ENCODE assay signal across 7 mouse cellular contexts in genomic region chr17:3029750-3030149, GRCm38 (mm10).
DNase-seq lines count a peak whose midpoint lies in the region; ATAC-seq and TF ChIP-seq lines count a peak whose summit lies in the region.
"Not testable (repeated sequence)": the region's sequence is repeated elsewhere in the genome, so short reads cannot be mapped to it uniquely, and the experiment has no call there.

No protein-coding gene starts in this region.

- not testable (repeated sequence) for TF ChIP-seq CTCF in forebrain, postnatal 0 days (IDR thresholded peaks at IDR 0.05; ENCODE audit: low read depth)

- not testable (repeated sequence) for H3K4me3 ChIP-seq in embryonic facial prominence, embryonic 12.5 days; forebrain, postnatal 0 days (ENCODE audit: low read depth, low read length); hindbrain, embryonic 12.5 days; kidney, embryonic 15.5 days (replicated peaks); liver, embryonic 12.5 days; neural tube, embryonic 12.5 days
- peak overlapping the region; percentile 70 for H3K4me3 ChIP-seq in megakaryocyte, embryonic 14.5 days (replicated peaks)

- not testable (repeated sequence) for H3K4me1 ChIP-seq in embryonic facial prominence, embryonic 12.5 days; forebrain, postnatal 0 days (ENCODE audit: insufficient read depth); hindbrain, embryonic 12.5 days; kidney, embryonic 15.5 days; liver, embryonic 12.5 days; megakaryocyte, embryonic 14.5 days; neural tube, embryonic 12.5 days

- not testable (repeated sequence) for H3K9ac ChIP-seq in embryonic facial prominence, embryonic 12.5 days; forebrain, postnatal 0 days; hindbrain, embryonic 12.5 days; kidney, embryonic 15.5 days; liver, embryonic 12.5 days; neural tube, embryonic 12.5 days

- H3K36me3 ChIP-seq in embryonic facial prominence, embryonic 12.5 days; forebrain, postnatal 0 days (ENCODE audit: insufficient read depth); hindbrain, embryonic 12.5 days; kidney, embryonic 15.5 days; liver, embryonic 12.5 days; megakaryocyte, embryonic 14.5 days (replicated peaks; ENCODE audit: low read length); neural tube, embryonic 12.5 days: not testable (repeated sequence)

- peak; percentile 73 for ATAC-seq in embryonic facial prominence, embryonic 12.5 days (ENCODE audit: insufficient number of reproducible peaks, insufficient read depth, low FRiP score, low TSS enrichment)
- peak; percentile 64 for ATAC-seq in forebrain, postnatal 0 days
- ATAC-seq in hindbrain, embryonic 12.5 days (ENCODE audit: low FRiP score): peak; percentile 79
- peak; percentile 66; the same call in 1 of the 2 replicates for ATAC-seq in kidney, embryonic 15.5 days (replicated peaks; ENCODE audit: low FRiP score)
- peak; percentile 64 for ATAC-seq in liver, embryonic 12.5 days
- peak; percentile 84 for ATAC-seq in neural tube, embryonic 12.5 days (ENCODE audit: low FRiP score, low read depth)

- H3K9me3 ChIP-seq in embryonic facial prominence, embryonic 12.5 days: peaks cover 77% of the 10 kb centered on the region
- H3K9me3 ChIP-seq in forebrain, postnatal 0 days (ENCODE audit: low read length); kidney, embryonic 15.5 days (replicated peaks): not testable (repeated sequence)
- peaks cover 85% of the 10 kb centered on the region for H3K9me3 ChIP-seq in hindbrain, embryonic 12.5 days (replicated peaks)
- peaks cover 57% of the 10 kb centered on the region for H3K9me3 ChIP-seq in liver, embryonic 12.5 days (replicated peaks)
- peaks cover 92% of the 10 kb centered on the region for H3K9me3 ChIP-seq in megakaryocyte, embryonic 14.5 days
- H3K9me3 ChIP-seq in neural tube, embryonic 12.5 days: peaks cover 77% of the 10 kb centered on the region

- WGBS in embryonic facial prominence, embryonic 12.5 days: 59% methylated on average over 2 of the region's 2 CpGs
- WGBS in forebrain, postnatal 0 days: 62% methylated on average over 2 of the region's 2 CpGs
- 69% methylated on average over 2 of the region's 2 CpGs for WGBS in hindbrain, embryonic 12.5 days
- WGBS in kidney, embryonic 15.5 days: 69% methylated on average over 2 of the region's 2 CpGs
- 45% methylated on average over 2 of the region's 2 CpGs for WGBS in liver, embryonic 12.5 days (ENCODE audit: insufficient replicate concordance)
- WGBS in neural tube, embryonic 12.5 days: 62% methylated on average over 2 of the region's 2 CpGs

- H3K27me3 ChIP-seq in embryonic facial prominence, embryonic 12.5 days; forebrain, postnatal 0 days (ENCODE audit: insufficient read depth, low read length); hindbrain, embryonic 12.5 days; kidney, embryonic 15.5 days; liver, embryonic 12.5 days (replicated peaks); megakaryocyte, embryonic 14.5 days (replicated peaks); neural tube, embryonic 12.5 days (replicated peaks): not testable (repeated sequence)

- not testable (repeated sequence) for DNase-seq in forebrain, postnatal 0 days

- not testable (repeated sequence) for H3K27ac ChIP-seq in embryonic facial prominence, embryonic 12.5 days; forebrain, postnatal 0 days (ENCODE audit: low read depth, low read length); hindbrain, embryonic 12.5 days; kidney, embryonic 15.5 days; liver, embryonic 12.5 days; neural tube, embryonic 12.5 days

- H3K4me2 ChIP-seq in embryonic facial prominence, embryonic 12.5 days (replicated peaks); forebrain, postnatal 0 days (ENCODE audit: low read depth); hindbrain, embryonic 12.5 days (replicated peaks); kidney, embryonic 15.5 days; liver, embryonic 12.5 days; neural tube, embryonic 12.5 days (replicated peaks): not testable (repeated sequence)
